Mouse (Mus musculus): ENCODE data around the gene Nmt1. TPM values are rescaled to one million over a fixed set of nuclear protein-coding genes. Genes with fewer than 3 reads are reported as not detected.

Nmt1 gene
- total and polyA plus RNA-seq, 3 experiments: 9.2 to 83.8 (median 51.2) TPM

- Histone ChIP-seq H3K4me3 (ENCODE audit: low read depth, low read length) (no peak overlapping the region), H3K9me3 (replicated peaks) (peaks cover 5% of the 10 kb centered on the region; the same call in 1 of the 2 replicates), H3K27me3 (ENCODE audit: insufficient read depth, low read length) (peaks cover 74% of the 10 kb centered on the region), H3K4me1 (ENCODE audit: insufficient read depth, low read depth, low read length) (peaks cover 32% of the 10 kb centered on the region), H3K36me3 (replicated peaks) (no peaks in the 10 kb centered on the region)
- DNase-seq (ENCODE audit: low spot score): no peak
- ATAC-seq (ENCODE audit: extremely low read depth, insufficient number of reproducible peaks, low FRiP score, poor library complexity, severe bottlenecking): no peak
- TF ChIP-seq TAL1 (conservative IDR thresholded peaks at IDR 0.05; ENCODE audit: low read depth, low read length) (no peak), CTCF (IDR thresholded peaks at IDR 0.05; ENCODE audit: low read depth, low read length) (no peak), POLR2AphosphoS5 (IDR thresholded peaks at IDR 0.05; ENCODE audit: insufficient replicate concordance, low read depth, low read length) (no peak), GATA2 (IDR thresholded peaks at IDR 0.05; ENCODE audit: borderline replicate concordance, low read depth, low read length) (no peak), GATA1 (IDR thresholded peaks at IDR 0.05; ENCODE audit: borderline replicate concordance, low read length) (no peak)
Observed at GRCm38 (mm10) chr11:103098531-103099190, 70.7 kb downstream of the Nmt1 start.

GRCm38 (mm10) chr11:103099352-103099940, 71.5 kb downstream of the Nmt1 start:
- peaks cover 1% of the 10 kb centered on the region for H3K36me3 ChIP-seq (replicated peaks)
- peaks cover 70% of the 10 kb centered on the region for H3K27me3 ChIP-seq (ENCODE audit: insufficient read depth, low read length)
- DNase-seq (ENCODE audit: low spot score) (no peak), ATAC-seq (ENCODE audit: extremely low read depth, insufficient number of reproducible peaks, low FRiP score, poor library complexity, severe bottlenecking) (no peak)
- peaks cover 32% of the 10 kb centered on the region for H3K4me1 ChIP-seq (ENCODE audit: insufficient read depth, low read depth, low read length)
- TF ChIP-seq POLR2AphosphoS5 (IDR thresholded peaks at IDR 0.05; ENCODE audit: insufficient replicate concordance, low read depth, low read length): no peak
- TF ChIP-seq CTCF (IDR thresholded peaks at IDR 0.05; ENCODE audit: low read depth, low read length): no peak
- no peak for TF ChIP-seq GATA1 (IDR thresholded peaks at IDR 0.05; ENCODE audit: borderline replicate concordance, low read length)
- no peak for TF ChIP-seq GATA2 (IDR thresholded peaks at IDR 0.05; ENCODE audit: borderline replicate concordance, low read depth, low read length)
- no peak for TF ChIP-seq TAL1 (conservative IDR thresholded peaks at IDR 0.05; ENCODE audit: low read depth, low read length)
- no peak overlapping the region for H3K4me3 ChIP-seq (ENCODE audit: low read depth, low read length)
- H3K9me3 ChIP-seq (replicated peaks): peaks cover 5% of the 10 kb centered on the region; the same call in 1 of the 2 replicates

GRCm38 (mm10) chr11:103100361-103100760, 72.4 kb downstream of the Nmt1 start:
- Histone ChIP-seq H3K4me3 (ENCODE audit: low read depth, low read length) (no peak overlapping the region), H3K27me3 (ENCODE audit: insufficient read depth, low read length) (peaks cover 62% of the 10 kb centered on the region), H3K36me3 (replicated peaks) (peaks cover 10% of the 10 kb centered on the region), H3K9me3 (replicated peaks) (peaks cover 5% of the 10 kb centered on the region; the same call in 1 of the 2 replicates), H3K4me1 (ENCODE audit: insufficient read depth, low read depth, low read length) (peaks cover 37% of the 10 kb centered on the region)
- TF ChIP-seq CTCF (IDR thresholded peaks at IDR 0.05; ENCODE audit: low read depth, low read length) (no peak), POLR2AphosphoS5 (IDR thresholded peaks at IDR 0.05; ENCODE audit: insufficient replicate concordance, low read depth, low read length) (no peak), GATA1 (IDR thresholded peaks at IDR 0.05; ENCODE audit: borderline replicate concordance, low read length) (no peak), GATA2 (IDR thresholded peaks at IDR 0.05; ENCODE audit: borderline replicate concordance, low read depth, low read length) (no peak), TAL1 (conservative IDR thresholded peaks at IDR 0.05; ENCODE audit: low read depth, low read length) (no peak)
- no peak for DNase-seq (ENCODE audit: low spot score)
- ATAC-seq (ENCODE audit: extremely low read depth, insufficient number of reproducible peaks, low FRiP score, poor library complexity, severe bottlenecking): no peak

- no peak for DNase-seq (ENCODE audit: low spot score)
- no peak for ATAC-seq (ENCODE audit: extremely low read depth, insufficient number of reproducible peaks, low FRiP score, poor library complexity, severe bottlenecking)
- Histone ChIP-seq H3K36me3 (replicated peaks) (peaks cover 17% of the 10 kb centered on the region), H3K4me3 (ENCODE audit: low read depth, low read length) (peak within 1 kb of the TSS; percentile 75; the same call in 1 of the 2 replicates), H3K4me1 (ENCODE audit: insufficient read depth, low read depth, low read length) (peaks cover 45% of the 10 kb centered on the region), H3K9me3 (replicated peaks) (peaks cover 5% of the 10 kb centered on the region; the same call in 1 of the 2 replicates), H3K27me3 (ENCODE audit: insufficient read depth, low read length) (peaks cover 56% of the 10 kb centered on the region)
- TF ChIP-seq GATA2 (IDR thresholded peaks at IDR 0.05; ENCODE audit: borderline replicate concordance, low read depth, low read length) (no peak), GATA1 (IDR thresholded peaks at IDR 0.05; ENCODE audit: borderline replicate concordance, low read length) (no peak), TAL1 (conservative IDR thresholded peaks at IDR 0.05; ENCODE audit: low read depth, low read length) (no peak), POLR2AphosphoS5 (IDR thresholded peaks at IDR 0.05; ENCODE audit: insufficient replicate concordance, low read depth, low read length) (no peak), CTCF (IDR thresholded peaks at IDR 0.05; ENCODE audit: low read depth, low read length) (no peak)
Observed at GRCm38 (mm10) chr11:103101481-103101865, 73.5 kb downstream of the Nmt1 start, which contains the start of the genes Plcd3 and Acbd4. TSS of gene Plcd3 (minus strand) at chr11:103101658. TSS of gene Acbd4 (plus strand) at chr11:103101682.

- TF ChIP-seq GATA1 (IDR thresholded peaks at IDR 0.05; ENCODE audit: borderline replicate concordance, low read length) (no peak), CTCF (IDR thresholded peaks at IDR 0.05; ENCODE audit: low read depth, low read length) (no peak), GATA2 (IDR thresholded peaks at IDR 0.05; ENCODE audit: borderline replicate concordance, low read depth, low read length) (no peak), TAL1 (conservative IDR thresholded peaks at IDR 0.05; ENCODE audit: low read depth, low read length) (no peak), POLR2AphosphoS5 (IDR thresholded peaks at IDR 0.05; ENCODE audit: insufficient replicate concordance, low read depth, low read length) (no peak)
- Histone ChIP-seq H3K4me1 (ENCODE audit: insufficient read depth, low read depth, low read length) (peaks cover 50% of the 10 kb centered on the region), H3K4me3 (ENCODE audit: low read depth, low read length) (peak overlapping the region; percentile 28; the same call in 1 of the 2 replicates), H3K27me3 (ENCODE audit: insufficient read depth, low read length) (peaks cover 51% of the 10 kb centered on the region), H3K9me3 (replicated peaks) (peaks cover 5% of the 10 kb centered on the region; the same call in 1 of the 2 replicates), H3K36me3 (replicated peaks) (peaks cover 22% of the 10 kb centered on the region)
- ATAC-seq (ENCODE audit: extremely low read depth, insufficient number of reproducible peaks, low FRiP score, poor library complexity, severe bottlenecking): no peak
- no peak for DNase-seq (ENCODE audit: low spot score)
Observed at GRCm38 (mm10) chr11:103101866-103102501, 74.0 kb downstream of the Nmt1 start.

All from G1E (cell line).